9 mouse cellular contexts compared by ENCODE assay signal in the genomic region with DNA sequence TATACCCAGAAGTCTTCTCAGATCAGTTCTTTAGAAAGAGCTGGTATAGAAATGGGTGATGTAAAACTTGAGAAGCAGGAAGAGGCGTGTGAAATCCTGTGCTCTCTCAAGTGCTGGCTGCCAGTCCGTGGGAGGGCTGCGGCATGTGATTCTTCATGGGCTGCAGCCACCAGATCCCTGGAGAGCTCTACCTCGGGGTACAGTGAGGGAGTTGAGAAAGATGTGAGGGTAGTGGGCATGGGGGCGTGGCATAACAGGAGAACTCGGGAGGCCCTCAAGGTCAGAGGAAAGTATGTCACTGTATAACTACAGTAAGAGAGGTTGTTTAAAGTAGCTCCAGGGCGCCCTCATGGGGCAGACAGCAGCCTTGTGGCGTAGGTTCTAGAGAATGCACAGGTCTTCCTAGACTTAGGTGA. TPM values are rescaled to one million over a fixed set of nuclear protein-coding genes. Genes with fewer than 3 reads are reported as not detected.
A peak's percentile ranks its signal among the peaks of the same experiment; 100 is the strongest.
DNase-seq lines count a peak whose midpoint lies in the region.
"Had no signal": no experiment of that assay in that cellular context is flagged by ENCODE, and none has a peak within 500 bp of the region (broad histone marks: within the 10 kb centered on the region; RNA-seq: fewer than 3 reads in every experiment).

No protein-coding gene starts in this region.

- H3K27me3 ChIP-seq in heart, embryonic 10.5 days (ENCODE audit: insufficient read depth, poor library complexity, severe bottlenecking) = peaks cover 8% of the 10 kb centered on the region; the same call in 1 of the 2 replicates

- no peaks in the 10 kb centered on the region for H3K9me3 ChIP-seq in heart, embryonic 10.5 days

- peak; percentile 63 to 69 for DNase-seq in cerebellum, postnatal 10 days
- no peak for DNase-seq in cerebellum, adult 11 months
- DNase-seq in urinary bladder, postnatal 14 days (ENCODE audit: low spot score) = peak; percentile 41
- DNase-seq in urinary bladder, postnatal 10 days (ENCODE audit: low spot score) = no peak
- DNase-seq in heart, embryonic 10.5 days (ENCODE audit: low spot score) = no peak
- DNase-seq in kidney, postnatal 36 days = peak; percentile 57 to 80
- DNase-seq in lung, postnatal 10 days = peak; percentile 67
- DNase-seq in spleen, postnatal 4 days (ENCODE audit: low spot score in 2 of 2) = peak; percentile 62 to 82

- H3K27ac ChIP-seq in heart, embryonic 10.5 days = peak overlapping the region; percentile 57
- H3K27ac ChIP-seq: macrophage had no signal

- WGBS in heart, embryonic 10.5 days = 28% methylated on average over 8 of the region's 8 CpGs

- H3K4me1 ChIP-seq in heart, embryonic 10.5 days = peaks cover 13% of the 10 kb centered on the region

- peaks cover 8% of the 10 kb centered on the region for H3K36me3 ChIP-seq in heart, embryonic 10.5 days

- 0 out of 2 replicates have a peak overlapping the region, but pooled peaks have one; percentile 25 for H3K4me3 ChIP-seq in heart, embryonic 10.5 days

RNA-seq across cellular contexts. Expression of a gene that starts 10.4 kb away (rescaled TPM):
- polyA plus RNA-seq in heart, embryonic 10.5 days (2016; fragmentation: Nextera tagmentation; extraction: Ambion mirVana) = 0.03 and 0.07 TPM in 2 replicates
- polyA plus RNA-seq: macrophage had no signal

RNA-seq across cellular contexts. Expression of a gene that starts 20.2 kb away (rescaled TPM):
- polyA plus RNA-seq in heart, embryonic 10.5 days (2016; fragmentation: Nextera tagmentation; extraction: Ambion mirVana) = 4.6 and 6.5 TPM in 2 replicates

RNA-seq across cellular contexts. Expression of a gene that starts 47.9 kb away (rescaled TPM):
- polyA plus RNA-seq in heart, embryonic 10.5 days (2016; fragmentation: Nextera tagmentation; extraction: Ambion mirVana) = 20.5 and 20.6 TPM in 2 replicates

Comparison
In these comparisons a context has a peak if more than half of its experiments do, and no peak if none do; other contexts are left out.
1. DNase-seq: peak in cerebellum, postnatal 10 days (2 of 2), urinary bladder, postnatal 14 days (single experiment), kidney, postnatal 36 days (2 of 2), lung, postnatal 10 days (single experiment) and spleen, postnatal 4 days (2 of 2); none in cerebellum, adult 11 months (single experiment), urinary bladder, postnatal 10 days (single experiment) and heart, embryonic 10.5 days (single experiment).